Mouse (Mus musculus) monocyte, adult 2 months (primary cell): Measurements from ENCODE around the gene Man1c1.

Experiments
- DNase-seq, 2 experiments: peaks; one replicate each; pipeline ENCODE4 v3.0.0; 2022; ENCODE audit warnings: low spot score in 2 of 2, low read depth in 1 of 2

The Man1c1 gene

GRCm38 (mm10) chr4:134586126-134586525 is 118.0 kb downstream of the Man1c1 start:
- peak in 1 of 2 experiments; percentile 37 for DNase-seq

- no peak for DNase-seq
These were observed 120.6 kb downstream of the Man1c1 start for GRCm38 (mm10) chr4:134583513-134583912.

GRCm38 (mm10) chr4:134581365-134581764 is 122.7 kb downstream of the Man1c1 start:
- no peak for DNase-seq

GRCm38 (mm10) chr4:134580351-134581148 is 123.5 kb downstream of the Man1c1 start:
- DNase-seq: no peak

GRCm38 (mm10) chr4:134579620-134580019 is 124.5 kb downstream of the Man1c1 start:
- no peak for DNase-seq

GRCm38 (mm10) chr4:134579212-134579611 is 124.9 kb downstream of the Man1c1 start:
- no peak for DNase-seq

- no peak for DNase-seq
These were observed 125.7 kb downstream of the Man1c1 start for GRCm38 (mm10) chr4:134578407-134578806.

- no peak for DNase-seq
These were observed 126.8 kb downstream of the Man1c1 start for GRCm38 (mm10) chr4:134577281-134577680.

- no peak for DNase-seq
These were observed 128.6 kb downstream of the Man1c1 start for GRCm38 (mm10) chr4:134575486-134575885.

- no peak for DNase-seq
These were observed 131.4 kb downstream of the Man1c1 start for GRCm38 (mm10) chr4:134572449-134573300.

- DNase-seq: no peak
These were observed 133.2 kb downstream of the Man1c1 start for GRCm38 (mm10) chr4:134570704-134571451.

- DNase-seq: no peak
These were observed 134.3 kb downstream of the Man1c1 start for GRCm38 (mm10) chr4:134569831-134570230.

- no peak for DNase-seq
These were observed 134.9 kb downstream of the Man1c1 start for GRCm38 (mm10) chr4:134569205-134569604.

- DNase-seq: no peak
These were observed 136.5 kb downstream of the Man1c1 start for GRCm38 (mm10) chr4:134567377-134568226.

GRCm38 (mm10) chr4:134564093-134564492 is 140.0 kb downstream of the Man1c1 start:
- no peak for DNase-seq

- no peak for DNase-seq
These were observed 140.5 kb downstream of the Man1c1 start for GRCm38 (mm10) chr4:134563624-134564023.

- DNase-seq: no peak
These were observed 142.1 kb downstream of the Man1c1 start for GRCm38 (mm10) chr4:134562014-134562413.

GRCm38 (mm10) chr4:134560699-134561098 is 143.4 kb downstream of the Man1c1 start:
- DNase-seq: no peak

- no peak for DNase-seq
These were observed 144.9 kb downstream of the Man1c1 start for GRCm38 (mm10) chr4:134559154-134559553.

GRCm38 (mm10) chr4:134558570-134559113 is 145.4 kb downstream of the Man1c1 start:
- no peak for DNase-seq
